Comparison of ENCODE assay signal across 12 mouse cellular contexts in genomic region chr5:113828481-113828880, GRCm38 (mm10). TPM values are rescaled to one million over a fixed set of nuclear protein-coding genes. Genes with fewer than 3 reads are reported as not detected.
DNase-seq lines count a peak whose midpoint lies in the region; ATAC-seq and TF ChIP-seq lines count a peak whose summit lies in the region.
"Had no signal": no experiment of that assay in that cellular context is flagged by ENCODE, and none has a peak within 500 bp of the region (broad histone marks: within the 10 kb centered on the region; RNA-seq: fewer than 3 reads in every experiment).

No protein-coding gene starts in this region.

- no peak for TF ChIP-seq EP300 in lung, postnatal 0 days (IDR thresholded peaks at IDR 0.05)

- no peaks in the 10 kb centered on the region; the same call in 1 of the 2 replicates for H3K27me3 ChIP-seq in lung, embryonic 16.5 days (ENCODE audit: control insufficient read depth, insufficient read depth, low read depth, low read length)
- no peaks in the 10 kb centered on the region for H3K27me3 ChIP-seq in lung, postnatal 0 days (replicated peaks; ENCODE audit: insufficient read depth, low read length)
- H3K27me3 ChIP-seq in intestine, embryonic 16.5 days (replicated peaks; ENCODE audit: control insufficient read depth, insufficient read depth, low read length): no peaks in the 10 kb centered on the region
- peaks cover 36% of the 10 kb centered on the region for H3K27me3 ChIP-seq in megakaryocyte, embryonic 14.5 days (replicated peaks)
- no peaks in the 10 kb centered on the region for H3K27me3 ChIP-seq in midbrain, postnatal 0 days (ENCODE audit: insufficient read depth, low read length)
- no peaks in the 10 kb centered on the region for H3K27me3 ChIP-seq in forebrain, embryonic 14.5 days (replicated peaks; ENCODE audit: control insufficient read depth, insufficient read depth, low read length)
- H3K27me3 ChIP-seq: midbrain, embryonic 12.5 days; neural tube, embryonic 13.5 days had no signal

- no peak for TF ChIP-seq CTCF in lung, postnatal 0 days (IDR thresholded peaks at IDR 0.05)
- TF ChIP-seq CTCF in midbrain, postnatal 0 days (IDR thresholded peaks at IDR 0.05): no peak

- ATAC-seq in lung, embryonic 16.5 days (ENCODE audit: low read depth): peak; percentile 55; the same call in 1 of the 2 replicates
- ATAC-seq in lung, postnatal 0 days: no peak
- 0 out of 2 replicates have a peak, but pooled peaks have one; percentile 41 for ATAC-seq in intestine, embryonic 16.5 days
- no peak for ATAC-seq in midbrain, postnatal 0 days (ENCODE audit: low FRiP score)
- ATAC-seq in forebrain, embryonic 14.5 days: no peak
- ATAC-seq: inflammation-experienced regulatory T-cells, adult 6 months had no signal

- H3K9me3 ChIP-seq in lung, embryonic 16.5 days (ENCODE audit: control insufficient read depth, low read length): no peaks in the 10 kb centered on the region
- no peaks in the 10 kb centered on the region for H3K9me3 ChIP-seq in lung, postnatal 0 days (ENCODE audit: low read length)
- no peaks in the 10 kb centered on the region for H3K9me3 ChIP-seq in intestine, embryonic 16.5 days (ENCODE audit: control insufficient read depth, low read length)
- H3K9me3 ChIP-seq in megakaryocyte, embryonic 14.5 days: no peaks in the 10 kb centered on the region
- H3K9me3 ChIP-seq in midbrain, postnatal 0 days (ENCODE audit: low read length): no peaks in the 10 kb centered on the region
- H3K9me3 ChIP-seq in forebrain, embryonic 14.5 days (replicated peaks; ENCODE audit: control insufficient read depth, low read length): no peaks in the 10 kb centered on the region
- H3K9me3 ChIP-seq: midbrain, embryonic 12.5 days; neural tube, embryonic 13.5 days had no signal

- no peak for DNase-seq in lung, postnatal 0 days (ENCODE audit: low spot score)
- DNase-seq in frontal cortex, postnatal 10 days (ENCODE audit: low spot score in 2 of 2): no peak
- no peak for DNase-seq in midbrain, postnatal 0 days (ENCODE audit: low spot score)
- no peak for DNase-seq in forebrain, embryonic 14.5 days (ENCODE audit: low spot score)
- DNase-seq: layer of hippocampus, postnatal 36 days; right cerebral cortex, postnatal 25 days had no signal

- 39% methylated on average over 7 of the region's 7 CpGs for WGBS in lung, embryonic 16.5 days
- 40% methylated on average over 7 of the region's 7 CpGs for WGBS in lung, postnatal 0 days
- 48% methylated on average over 7 of the region's 7 CpGs for WGBS in intestine, embryonic 16.5 days
- WGBS in midbrain, postnatal 0 days: 59% methylated on average over 7 of the region's 7 CpGs
- 67% methylated on average over 7 of the region's 7 CpGs for WGBS in forebrain, embryonic 14.5 days

- no peaks in the 10 kb centered on the region for H3K4me1 ChIP-seq in lung, embryonic 16.5 days (replicated peaks; ENCODE audit: control insufficient read depth, insufficient read depth, low read length)
- H3K4me1 ChIP-seq in lung, postnatal 0 days (ENCODE audit: insufficient read depth, low read depth, low read length): no peaks in the 10 kb centered on the region
- H3K4me1 ChIP-seq in intestine, embryonic 16.5 days (ENCODE audit: control insufficient read depth, insufficient read depth, low read length): no peaks in the 10 kb centered on the region
- peaks cover 69% of the 10 kb centered on the region for H3K4me1 ChIP-seq in megakaryocyte, embryonic 14.5 days
- no peaks in the 10 kb centered on the region for H3K4me1 ChIP-seq in midbrain, postnatal 0 days (ENCODE audit: insufficient read depth, low read length)
- H3K4me1 ChIP-seq in forebrain, embryonic 14.5 days (ENCODE audit: control insufficient read depth, insufficient read depth, low read length): no peaks in the 10 kb centered on the region
- H3K4me1 ChIP-seq: midbrain, embryonic 12.5 days had no signal

- 0 out of 2 replicates have a peak overlapping the region, but pooled peaks have one; percentile 5 for H3K9ac ChIP-seq in lung, embryonic 16.5 days (ENCODE audit: low read length)
- no peak overlapping the region for H3K9ac ChIP-seq in lung, postnatal 0 days (replicated peaks; ENCODE audit: low read depth)
- no peak overlapping the region for H3K9ac ChIP-seq in intestine, embryonic 16.5 days (ENCODE audit: low read depth, low read length)
- no peak overlapping the region for H3K9ac ChIP-seq in midbrain, postnatal 0 days (replicated peaks; ENCODE audit: low read length, poor library complexity, severe bottlenecking)
- no peak overlapping the region for H3K9ac ChIP-seq in forebrain, embryonic 14.5 days (ENCODE audit: low read length)
- H3K9ac ChIP-seq: midbrain, embryonic 12.5 days; neural tube, embryonic 13.5 days had no signal

- no peak overlapping the region for H3K4me3 ChIP-seq in lung, embryonic 16.5 days (ENCODE audit: low read length)
- no peak overlapping the region for H3K4me3 ChIP-seq in lung, postnatal 0 days (ENCODE audit: low read depth, low read length)
- H3K4me3 ChIP-seq in intestine, embryonic 16.5 days (ENCODE audit: low read length): no peak overlapping the region
- H3K4me3 ChIP-seq in megakaryocyte, embryonic 14.5 days (replicated peaks): peak overlapping the region; percentile 67
- H3K4me3 ChIP-seq in midbrain, postnatal 0 days (ENCODE audit: low read depth, low read length): no peak overlapping the region
- no peak overlapping the region for H3K4me3 ChIP-seq in forebrain, embryonic 14.5 days (ENCODE audit: low read depth, low read length)
- H3K4me3 ChIP-seq: midbrain, embryonic 12.5 days; neural tube, embryonic 13.5 days had no signal

- no peak overlapping the region for H3K27ac ChIP-seq in lung, embryonic 16.5 days (ENCODE audit: low read length)
- no peak overlapping the region for H3K27ac ChIP-seq in lung, postnatal 0 days (ENCODE audit: low read length)
- H3K27ac ChIP-seq in intestine, embryonic 16.5 days (ENCODE audit: low read length): no peak overlapping the region
- no peak overlapping the region for H3K27ac ChIP-seq in midbrain, postnatal 0 days (ENCODE audit: low read depth, low read length)
- no peak overlapping the region for H3K27ac ChIP-seq in forebrain, embryonic 14.5 days (ENCODE audit: low read depth, low read length)
- H3K27ac ChIP-seq: midbrain, embryonic 12.5 days; neural tube, embryonic 13.5 days had no signal

- H3K36me3 ChIP-seq in lung, embryonic 16.5 days (ENCODE audit: control insufficient read depth, insufficient read depth, low read length): no peaks in the 10 kb centered on the region
- H3K36me3 ChIP-seq in lung, postnatal 0 days (ENCODE audit: insufficient read depth, low read length): no peaks in the 10 kb centered on the region
- no peaks in the 10 kb centered on the region for H3K36me3 ChIP-seq in intestine, embryonic 16.5 days (ENCODE audit: control insufficient read depth, insufficient read depth, low read length)
- no peaks in the 10 kb centered on the region for H3K36me3 ChIP-seq in megakaryocyte, embryonic 14.5 days (replicated peaks; ENCODE audit: low read length)
- no peaks in the 10 kb centered on the region for H3K36me3 ChIP-seq in midbrain, postnatal 0 days (ENCODE audit: insufficient read depth, low read length)
- no peaks in the 10 kb centered on the region for H3K36me3 ChIP-seq in forebrain, embryonic 14.5 days (ENCODE audit: control insufficient read depth, insufficient read depth, low read length)
- H3K36me3 ChIP-seq: midbrain, embryonic 12.5 days; neural tube, embryonic 13.5 days had no signal

- no peak overlapping the region for H3K4me2 ChIP-seq in lung, embryonic 16.5 days (ENCODE audit: low read depth, low read length)
- no peak overlapping the region for H3K4me2 ChIP-seq in lung, postnatal 0 days (replicated peaks; ENCODE audit: low read depth, low read length)
- no peak overlapping the region for H3K4me2 ChIP-seq in intestine, embryonic 16.5 days (ENCODE audit: low read depth, low read length)
- no peak overlapping the region for H3K4me2 ChIP-seq in midbrain, postnatal 0 days (ENCODE audit: low read depth, low read length, poor library complexity, severe bottlenecking)
- no peak overlapping the region for H3K4me2 ChIP-seq in forebrain, embryonic 14.5 days (ENCODE audit: low read length)
- H3K4me2 ChIP-seq: midbrain, embryonic 12.5 days; neural tube, embryonic 13.5 days had no signal

RNA-seq across cellular contexts. Expression of gene Selplg, which starts 4.0 kb away (rescaled TPM):
- polyA plus RNA-seq in lung, embryonic 16.5 days (2015; fragmentation: Nextera tagmentation; extraction: Ambion mirVana): 7.4 and 9.5 TPM in 2 replicates
- 14.6 and 15.1 TPM in 2 replicates for polyA plus RNA-seq in lung, postnatal 0 days (2015; fragmentation: Nextera tagmentation; extraction: Ambion mirVana)
- polyA plus RNA-seq in intestine, embryonic 16.5 days (2015; fragmentation: Nextera tagmentation; extraction: Ambion mirVana): 6.8 and 7.5 TPM in 2 replicates
- polyA plus RNA-seq in megakaryocyte, embryonic 14.5 days (2012; ENCODE audit: insufficient read depth, low replicate concordance): 39.4 and 167 TPM in 2 replicates
- total RNA-seq in midbrain, postnatal 0 days (2014; rRNA removed): 0.52 and 3.1 TPM in 2 replicates
- polyA plus RNA-seq in midbrain, postnatal 0 days (2015; fragmentation: Nextera tagmentation; extraction: Ambion mirVana): 1.9 and 2.3 TPM in 2 replicates
- polyA plus RNA-seq in forebrain, embryonic 14.5 days (2014; fragmentation: Nextera tagmentation; extraction: Ambion mirVana): 1.8 and 1.9 TPM in 2 replicates

RNA-seq across cellular contexts. Expression of gene Tmem119, which starts 28.2 kb away (rescaled TPM):
- polyA plus RNA-seq in lung, embryonic 16.5 days (2015; fragmentation: Nextera tagmentation; extraction: Ambion mirVana): 49.9 and 51.1 TPM in 2 replicates
- polyA plus RNA-seq in lung, postnatal 0 days (2015; fragmentation: Nextera tagmentation; extraction: Ambion mirVana): 107 and 110 TPM in 2 replicates
- polyA plus RNA-seq in intestine, embryonic 16.5 days (2015; fragmentation: Nextera tagmentation; extraction: Ambion mirVana): 56.6 and 63.7 TPM in 2 replicates
- polyA plus RNA-seq in megakaryocyte, embryonic 14.5 days (2012; ENCODE audit: insufficient read depth, low replicate concordance): 4.0 TPM in 1 of 2 replicates, not detected in the other
- total RNA-seq in midbrain, postnatal 0 days (2014; rRNA removed): 9.5 and 10.1 TPM in 2 replicates
- 5.9 and 6.3 TPM in 2 replicates for polyA plus RNA-seq in midbrain, postnatal 0 days (2015; fragmentation: Nextera tagmentation; extraction: Ambion mirVana)
- 3.3 and 4.0 TPM in 2 replicates for polyA plus RNA-seq in forebrain, embryonic 14.5 days (2014; fragmentation: Nextera tagmentation; extraction: Ambion mirVana)
- polyA plus RNA-seq: inflammation-experienced regulatory T-cells, adult 6 months had no signal

RNA-seq across cellular contexts. Expression of gene Iscu, which starts 55.9 kb away (rescaled TPM):
- polyA plus RNA-seq in lung, embryonic 16.5 days (2015; fragmentation: Nextera tagmentation; extraction: Ambion mirVana): 104 and 114 TPM in 2 replicates
- polyA plus RNA-seq in lung, postnatal 0 days (2015; fragmentation: Nextera tagmentation; extraction: Ambion mirVana): 197 and 225 TPM in 2 replicates
- polyA plus RNA-seq in intestine, embryonic 16.5 days (2015; fragmentation: Nextera tagmentation; extraction: Ambion mirVana): 99.0 and 114 TPM in 2 replicates
- 39.7 and 56.2 TPM in 2 replicates for polyA plus RNA-seq in megakaryocyte, embryonic 14.5 days (2012; ENCODE audit: insufficient read depth, low replicate concordance)
- 65.3 and 65.8 TPM in 2 replicates for total RNA-seq in midbrain, postnatal 0 days (2014; rRNA removed)
- polyA plus RNA-seq in midbrain, postnatal 0 days (2015; fragmentation: Nextera tagmentation; extraction: Ambion mirVana): 96.9 and 102 TPM in 2 replicates
- 101 TPM in 2 replicates for polyA plus RNA-seq in forebrain, embryonic 14.5 days (2014; fragmentation: Nextera tagmentation; extraction: Ambion mirVana)

RNA-seq across cellular contexts. Expression of gene Sart3, which starts 56.2 kb away (rescaled TPM):
- polyA plus RNA-seq in lung, embryonic 16.5 days (2015; fragmentation: Nextera tagmentation; extraction: Ambion mirVana): 40.6 and 42.5 TPM in 2 replicates
- 12.8 and 16.9 TPM in 2 replicates for polyA plus RNA-seq in lung, postnatal 0 days (2015; fragmentation: Nextera tagmentation; extraction: Ambion mirVana)
- polyA plus RNA-seq in intestine, embryonic 16.5 days (2015; fragmentation: Nextera tagmentation; extraction: Ambion mirVana): 30.2 and 30.6 TPM in 2 replicates
- 9.0 and 14.3 TPM in 2 replicates for polyA plus RNA-seq in megakaryocyte, embryonic 14.5 days (2012; ENCODE audit: insufficient read depth, low replicate concordance)
- 44.7 and 51.1 TPM in 2 replicates for total RNA-seq in midbrain, postnatal 0 days (2014; rRNA removed)
- polyA plus RNA-seq in midbrain, postnatal 0 days (2015; fragmentation: Nextera tagmentation; extraction: Ambion mirVana): 24.8 and 26.5 TPM in 2 replicates
- polyA plus RNA-seq in forebrain, embryonic 14.5 days (2014; fragmentation: Nextera tagmentation; extraction: Ambion mirVana): 27.3 and 38.8 TPM in 2 replicates

Comparison
In these comparisons a context has a peak if more than half of its experiments do, and no peak if none do; other contexts are left out.
1. ATAC-seq: peak in lung, embryonic 16.5 days (single experiment) and intestine, embryonic 16.5 days (single experiment); none in lung, postnatal 0 days (single experiment), midbrain, postnatal 0 days (single experiment) and forebrain, embryonic 14.5 days (single experiment).